Mouse (Mus musculus): ENCODE results near the gene Ctdnep1.

Gene Ctdnep1

GRCm38 (mm10) chr11:69983377-69983776, 2.4 kb downstream of the Ctdnep1 start:
- no peak for DNase-seq (ENCODE audit: low spot score)

GRCm38 (mm10) chr11:69984431-69984830, 3.5 kb downstream of the Ctdnep1 start:
- no peak for DNase-seq (ENCODE audit: low spot score)

GRCm38 (mm10) chr11:69989949-69990348, 9.0 kb downstream of the Ctdnep1 start:
- DNase-seq (ENCODE audit: low spot score), result no peak

- peak; percentile 98 for DNase-seq (ENCODE audit: low spot score)
Observed at GRCm38 (mm10) chr11:69990850-69991691, 10.1 kb downstream of the Ctdnep1 start, which contains the start of gene Gabarap. TSS of gene Gabarap (plus strand) at chr11:69991143.

GRCm38 (mm10) chr11:69991711-69992110, 10.8 kb downstream of the Ctdnep1 start:
- DNase-seq (ENCODE audit: low spot score), result no peak

GRCm38 (mm10) chr11:69992396-69992795, 11.4 kb downstream of the Ctdnep1 start:
- no peak for DNase-seq (ENCODE audit: low spot score)

- no peak for DNase-seq (ENCODE audit: low spot score)
Observed at GRCm38 (mm10) chr11:69992932-69993331, 12.0 kb downstream of the Ctdnep1 start.

- DNase-seq (ENCODE audit: low spot score), result no peak
Observed at GRCm38 (mm10) chr11:69994401-69995090, 13.6 kb downstream of the Ctdnep1 start.

GRCm38 (mm10) chr11:69995391-69995960, 14.5 kb downstream of the Ctdnep1 start, which contains the start of gene Phf23:
TSS of gene Phf23 (plus strand) at chr11:69995777.
- DNase-seq (ENCODE audit: low spot score), result peak; percentile 99

- peak; percentile 56 for DNase-seq (ENCODE audit: low spot score)
Observed at GRCm38 (mm10) chr11:69996161-69997061, 15.5 kb downstream of the Ctdnep1 start.

- peak; percentile 81 for DNase-seq (ENCODE audit: low spot score)
Observed at GRCm38 (mm10) chr11:69997070-69997509, 16.1 kb downstream of the Ctdnep1 start.

GRCm38 (mm10) chr11:69998567-69999491, 17.9 kb downstream of the Ctdnep1 start:
- DNase-seq (ENCODE audit: low spot score), result no peak

GRCm38 (mm10) chr11:69999666-70000065, 18.7 kb downstream of the Ctdnep1 start:
- DNase-seq (ENCODE audit: low spot score), result no peak

GRCm38 (mm10) chr11:70000396-70000898, 19.5 kb downstream of the Ctdnep1 start, which contains the start of gene Dvl2:
TSS of gene Dvl2 (plus strand) at chr11:70000595.
- DNase-seq (ENCODE audit: low spot score), result peak; percentile 97

GRCm38 (mm10) chr11:70001159-70001558, 20.2 kb downstream of the Ctdnep1 start:
- no peak for DNase-seq (ENCODE audit: low spot score)

GRCm38 (mm10) chr11:70001865-70002264, 20.9 kb downstream of the Ctdnep1 start:
- DNase-seq (ENCODE audit: low spot score), result peak; percentile 61

- DNase-seq (ENCODE audit: low spot score), result no peak
Observed at GRCm38 (mm10) chr11:70002471-70002870, 21.5 kb downstream of the Ctdnep1 start.

GRCm38 (mm10) chr11:70005521-70005920, 24.6 kb downstream of the Ctdnep1 start:
- DNase-seq (ENCODE audit: low spot score), result no peak

- no peak for DNase-seq (ENCODE audit: low spot score)
Observed at GRCm38 (mm10) chr11:70010033-70010432, 29.1 kb downstream of the Ctdnep1 start.

GRCm38 (mm10) chr11:70010548-70010947, 29.6 kb downstream of the Ctdnep1 start:
- DNase-seq (ENCODE audit: low spot score), result no peak

Measured in adipocyte (in vitro differentiated cells).